Mouse (Mus musculus) spleen, embryonic (tissue): ENCODE measurements around the gene Icosl.
"Not testable (repeated sequence)": the region's sequence is repeated elsewhere in the genome, so short reads cannot be mapped to it uniquely, and the experiment has no call there.

ENCODE experiments used
- CTCF ChIA-PET: fragments of 350-600 bp; sonication (Branson Sonifier 250); formaldehyde crosslinking; loops from one replicate; lab custom pipeline; 2022; lab: Charles Lee

Gene Icosl

GRCm38 (mm10) chr10:78104555-78105490 is 35.7 kb downstream of the Icosl start:
- CTCF ChIA-PET = interaction anchor here (0.7 kb wide), 1 partner anchor 326 kb away, joined by 3 read pairs; no protein-coding TSS in a partner anchor

- CTCF ChIA-PET = interaction anchor here (0.5 to 0.6 kb wide), 2 partner anchors 51 to 392 kb away, joined by 5 to 15 read pairs; no protein-coding TSS in a partner anchor
These were observed 36.4 kb downstream of the Icosl start for GRCm38 (mm10) chr10:78105548-78105947.

- CTCF ChIA-PET = interaction anchor here (0.6 kb wide), 1 partner anchor 15 kb away, joined by 7 read pairs; no protein-coding TSS in a partner anchor
These were observed 45.5 kb downstream of the Icosl start for GRCm38 (mm10) chr10:78114521-78115092.

GRCm38 (mm10) chr10:78115153-78115552 is 46.1 kb downstream of the Icosl start:
- CTCF ChIA-PET = interaction anchor here (0.6 to 0.9 kb wide), 2 partner anchors 9 to 14 kb away, joined by 3 to 7 read pairs; no protein-coding TSS in a partner anchor

- CTCF ChIA-PET = no interaction called here
These were observed 50.3 kb downstream of the Icosl start for GRCm38 (mm10) chr10:78119422-78119821.

GRCm38 (mm10) chr10:78124137-78124536 is 55.0 kb downstream of the Icosl start:
- CTCF ChIA-PET = not testable (repeated sequence)

GRCm38 (mm10) chr10:78125061-78125460 is 56.0 kb downstream of the Icosl start:
- CTCF ChIA-PET = not testable (repeated sequence)

- CTCF ChIA-PET = interaction anchor here (0.6 kb wide), 1 partner anchor 42 kb away, joined by 3 read pairs; no protein-coding TSS in a partner anchor
These were observed 57.2 kb downstream of the Icosl start for GRCm38 (mm10) chr10:78126311-78126710.

GRCm38 (mm10) chr10:78127046-78127870 is 58.2 kb downstream of the Icosl start:
- CTCF ChIA-PET = no interaction called here

- CTCF ChIA-PET = no interaction called here
These were observed 58.8 kb downstream of the Icosl start for GRCm38 (mm10) chr10:78127931-78128330.

GRCm38 (mm10) chr10:78128647-78129046 is 59.5 kb downstream of the Icosl start:
- CTCF ChIA-PET = no interaction called here

GRCm38 (mm10) chr10:78129423-78129822 is 60.3 kb downstream of the Icosl start:
- CTCF ChIA-PET = interaction anchor here (0.8 kb wide), 1 partner anchor 15 kb away, joined by 7 read pairs; no protein-coding TSS in a partner anchor

- CTCF ChIA-PET = interaction anchor here (0.8 kb wide), 1 partner anchor 15 kb away, joined by 7 read pairs; no protein-coding TSS in a partner anchor
These were observed 60.9 kb downstream of the Icosl start for GRCm38 (mm10) chr10:78129998-78130397.
